Mouse (Mus musculus) gastrocnemius, postnatal 36 days (tissue): ENCODE measurements around the gene Asic2. TPM values are rescaled to one million over a fixed set of nuclear protein-coding genes. Genes with fewer than 3 reads are reported as not detected.

Source experiments
- DNase-seq, 2 experiments: peaks; one replicate each; pipeline ENCODE4 v3.0.0; 2022
- intact Hi-C: fragments of 180-260 bp; cut with DNase I; formaldehyde crosslinking; loops from one replicate; pipeline ENCODE4 v1.15.1; 2025
- total RNA-seq, 2 experiments: library from RNA; stranded (reverse); gene quantifications; 2 replicates each; pipeline ENCODE4 v1.2.3; 2021

Asic2 gene
- total RNA-seq, 2 experiments from 2014 or later: 0.10 TPM; not detected in 1

DNA sequence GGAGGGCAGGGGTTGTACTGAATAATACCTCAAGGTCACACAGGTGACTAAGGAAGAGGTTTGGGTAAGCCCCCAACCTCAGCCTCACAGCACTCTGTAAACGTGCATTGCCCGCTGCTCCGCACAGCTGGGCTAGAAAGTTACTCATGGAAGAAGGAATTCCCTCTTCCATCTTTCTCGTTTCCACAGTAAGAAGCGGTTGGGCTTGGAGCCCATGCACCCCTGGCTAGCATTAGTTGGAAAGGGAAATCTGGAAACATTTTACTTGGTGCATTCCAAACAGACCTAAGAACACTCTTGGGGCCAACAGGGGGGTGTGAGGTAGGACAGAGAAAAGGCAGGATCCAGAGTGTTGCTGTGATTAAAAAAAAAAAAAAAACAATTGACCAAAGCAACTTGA lies 203.0 kb downstream of the Asic2 start:
- no peak for DNase-seq
- intact Hi-C loops: no loop called here

DNA sequence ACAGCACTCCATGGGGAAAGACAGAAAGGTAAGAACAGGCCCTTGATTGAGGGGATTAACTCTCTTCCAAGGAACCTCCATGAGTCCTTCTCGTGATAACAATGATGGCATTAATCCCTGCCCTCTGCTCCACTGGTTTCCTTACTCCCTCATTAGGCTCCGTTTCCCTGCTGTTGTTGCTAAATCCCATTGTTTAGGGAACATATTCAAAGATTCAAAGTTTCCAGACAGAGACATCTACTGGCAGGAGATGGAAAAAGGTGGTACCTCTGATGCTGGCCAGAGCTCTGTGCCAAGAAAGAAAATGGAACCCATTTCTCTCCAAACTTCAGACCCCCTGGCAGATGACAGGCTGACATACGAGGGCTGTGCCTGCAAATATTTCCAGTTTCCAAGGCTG lies 203.5 kb downstream of the Asic2 start:
- intact Hi-C loops: no loop called here
- no peak for DNase-seq

DNA sequence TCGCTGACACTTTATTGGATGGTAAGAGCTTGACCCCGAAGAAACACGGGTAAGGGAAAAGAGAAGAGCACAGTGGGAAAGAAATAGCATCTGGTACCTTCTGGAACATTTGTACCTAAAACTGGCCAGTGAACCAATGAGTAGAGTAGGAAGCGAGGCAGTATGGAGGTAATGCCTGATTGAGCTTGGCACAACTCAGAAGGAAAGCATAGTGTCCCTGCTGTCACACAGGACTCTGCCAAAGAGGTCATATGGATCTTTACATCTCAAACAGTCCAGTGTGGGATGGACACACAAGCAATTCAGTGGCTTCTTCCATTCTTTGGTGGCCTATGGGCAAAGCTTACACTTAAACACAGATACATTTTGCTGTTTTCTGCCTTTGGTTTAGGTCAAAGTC lies 211.0 kb downstream of the Asic2 start:
- no peak for DNase-seq
- intact Hi-C loops: no loop called here

DNA sequence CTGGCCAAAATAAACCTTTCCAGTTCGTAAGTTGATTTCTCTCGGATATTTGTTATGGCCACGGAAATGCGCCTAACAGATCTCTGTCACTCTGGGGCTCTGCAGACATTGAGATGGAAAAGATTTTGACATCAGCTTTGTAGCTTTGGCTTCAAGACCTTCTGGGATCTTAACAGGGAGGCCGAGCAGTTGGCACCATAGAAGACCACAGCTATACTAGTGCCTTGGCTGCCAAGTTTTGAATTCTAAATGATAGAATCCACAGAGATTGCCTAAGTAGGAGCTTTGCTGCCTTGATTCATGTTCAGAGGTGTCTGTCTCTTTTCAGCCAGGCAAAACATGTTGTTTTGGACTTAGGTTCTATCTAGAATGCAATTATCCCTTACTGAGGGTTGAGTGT lies 217.4 kb downstream of the Asic2 start:
- DNase-seq: no peak
- intact Hi-C loops: no loop called here

DNA sequence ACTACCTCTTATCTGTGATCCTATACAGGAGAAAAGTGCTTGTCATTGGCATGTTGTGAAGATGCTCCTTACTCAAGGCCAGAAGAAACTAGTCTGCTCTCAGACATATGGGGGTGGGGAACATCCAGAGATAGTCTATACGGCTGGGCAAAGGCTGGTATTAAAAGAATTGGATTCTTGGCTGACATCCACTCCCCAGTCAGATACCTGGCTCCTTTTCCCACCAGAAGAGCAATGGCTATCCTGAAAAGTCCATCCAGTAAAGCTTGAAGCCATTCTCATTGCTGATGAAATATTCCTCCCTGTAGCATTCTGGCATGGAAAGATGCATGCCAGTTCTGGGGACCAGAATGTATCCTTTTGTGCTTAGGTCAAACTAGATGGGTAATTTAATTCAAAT lies 218.2 kb downstream of the Asic2 start:
- intact Hi-C loops: no loop called here
- no peak for DNase-seq

DNA sequence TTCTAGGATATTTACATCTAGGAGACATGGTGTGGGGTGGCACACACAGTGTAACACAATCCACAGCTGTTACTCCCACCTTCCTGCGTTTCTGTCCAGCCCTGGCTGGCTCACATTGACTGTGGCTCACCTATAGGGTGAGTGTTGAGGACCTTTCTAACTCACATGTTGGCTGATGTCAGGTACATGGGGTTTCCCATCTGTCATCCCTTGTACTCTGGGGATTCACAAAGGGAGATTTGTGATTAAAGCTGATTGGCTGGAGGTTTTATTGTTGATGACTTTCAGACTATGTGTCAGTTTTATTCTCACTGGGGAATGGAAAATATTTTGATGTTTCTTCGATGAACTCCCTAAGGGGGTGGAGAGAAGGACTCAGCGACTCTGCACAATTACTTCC lies 229.3 kb downstream of the Asic2 start:
- no peak for DNase-seq
- intact Hi-C loops: no loop called here

DNA sequence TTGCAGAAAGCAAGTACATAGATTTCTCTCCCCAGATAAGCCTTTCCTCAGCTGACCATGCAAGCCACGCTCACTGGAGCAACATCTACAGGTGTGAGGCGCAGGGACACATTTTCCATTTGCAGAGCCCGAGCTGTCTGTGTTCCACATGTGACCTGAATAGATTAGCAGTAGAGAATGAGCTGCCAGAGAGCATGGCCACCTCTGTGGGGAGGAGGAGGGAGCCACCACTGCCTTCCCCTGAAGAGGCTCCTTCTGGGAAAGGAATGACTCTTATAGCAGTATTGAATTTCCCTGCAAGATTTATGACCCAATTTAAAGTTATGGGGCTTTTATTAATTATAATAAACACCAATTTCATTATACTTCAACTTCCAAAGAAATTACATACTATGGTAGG lies 230.5 kb downstream of the Asic2 start:
- DNase-seq: no peak
- intact Hi-C loops: no loop called here

DNA sequence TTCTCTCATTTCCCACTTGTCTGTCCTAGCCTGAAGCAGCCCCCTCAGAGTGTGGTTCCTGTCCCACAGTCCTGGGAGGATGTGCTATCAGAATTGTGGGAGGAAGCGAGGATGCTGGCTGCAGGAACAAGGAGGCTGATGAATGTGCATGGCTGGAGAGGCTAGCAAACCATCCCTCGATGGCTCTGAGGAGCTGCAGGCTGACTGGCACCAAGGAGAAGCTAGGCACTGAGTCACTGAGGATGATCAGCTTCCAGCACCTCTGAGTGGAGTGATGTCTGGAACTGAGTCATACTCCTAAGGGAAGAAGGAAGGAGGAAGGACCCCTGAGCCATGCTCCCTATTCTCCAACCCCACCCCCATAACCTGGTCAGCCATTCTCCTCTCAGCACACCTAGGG lies 246.2 kb downstream of the Asic2 start:
- intact Hi-C loops: no loop called here
- no peak for DNase-seq

DNA sequence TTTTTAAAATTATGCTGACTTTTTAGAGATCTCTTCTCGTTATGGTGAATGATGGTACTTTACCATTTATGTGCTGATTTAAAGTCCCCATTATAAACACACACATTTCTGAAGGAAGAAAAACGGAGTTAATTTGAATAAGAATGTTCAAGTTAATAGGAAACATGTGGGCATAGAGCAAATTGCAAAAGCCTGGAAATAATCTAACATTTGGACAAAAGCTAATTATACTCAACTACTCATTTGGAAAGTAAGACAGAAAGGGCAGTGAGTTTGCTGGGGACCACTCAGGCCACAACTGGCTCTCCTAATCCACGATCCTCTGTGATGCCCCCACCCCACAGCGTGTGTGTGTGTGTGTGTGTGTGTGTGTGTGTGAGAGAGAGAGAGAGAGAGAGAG lies 253.5 kb downstream of the Asic2 start:
- no peak for DNase-seq
- intact Hi-C loops: no loop called here

DNA sequence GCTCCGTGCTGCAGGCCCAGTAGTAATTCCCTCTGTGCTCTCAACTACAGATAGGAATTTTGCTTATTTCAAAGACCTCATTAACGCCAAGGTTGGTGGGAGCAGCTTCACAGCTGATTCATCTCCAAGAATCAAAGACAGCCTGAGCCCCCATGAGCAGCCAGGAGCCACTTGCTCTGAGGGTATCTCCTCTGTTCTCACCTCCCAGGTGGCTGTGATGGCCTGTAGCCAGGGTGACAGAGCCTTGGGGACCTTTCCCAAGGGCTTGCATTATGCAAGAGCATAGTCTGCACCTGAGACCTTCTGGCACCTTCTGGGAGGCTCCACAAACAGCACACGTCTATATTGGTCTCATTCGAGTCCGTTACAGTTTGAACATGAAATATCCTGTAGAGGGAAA lies 261.3 kb downstream of the Asic2 start:
- intact Hi-C loops: no loop called here
- DNase-seq: no peak

DNA sequence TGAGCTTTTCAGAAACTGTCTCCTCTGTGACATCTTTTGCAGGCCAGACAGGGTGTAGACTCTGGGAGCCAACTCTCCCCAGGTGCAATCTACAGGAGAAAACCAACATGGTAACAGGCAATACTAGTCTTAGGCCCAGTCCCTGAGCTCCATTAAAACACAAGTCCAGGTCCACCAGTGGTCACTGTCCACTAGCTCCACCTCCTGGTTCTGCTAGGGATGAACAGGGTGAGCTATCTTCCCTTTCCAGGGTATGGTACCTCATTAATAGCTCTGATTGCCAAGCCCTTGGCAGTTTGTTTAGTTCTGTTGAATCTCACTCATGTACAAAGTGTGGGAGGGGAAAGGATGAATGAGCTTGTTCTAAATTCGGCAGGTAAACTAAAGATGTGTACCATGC lies 270.2 kb downstream of the Asic2 start:
- intact Hi-C loops: no loop called here
- no peak for DNase-seq

DNA sequence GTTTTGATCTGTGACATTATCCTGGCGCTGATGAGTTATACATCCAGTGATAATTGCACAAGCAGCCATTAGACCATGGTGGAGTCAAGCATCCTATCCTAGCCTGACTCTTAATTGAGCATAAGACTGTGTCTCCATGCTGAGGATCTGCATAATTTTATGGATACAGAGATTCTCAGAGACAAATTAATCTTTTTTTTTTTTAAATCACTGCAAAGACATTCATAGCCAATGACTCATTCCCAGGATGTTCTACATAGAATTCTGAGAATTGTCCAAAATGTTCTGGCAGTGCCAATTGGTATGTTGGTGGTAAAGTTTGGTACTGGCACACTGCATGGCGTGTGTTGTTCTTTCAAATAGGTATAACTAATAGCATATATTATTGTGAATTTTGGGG lies 272.8 kb downstream of the Asic2 start:
- no peak for DNase-seq
- intact Hi-C loops: no loop called here

DNA sequence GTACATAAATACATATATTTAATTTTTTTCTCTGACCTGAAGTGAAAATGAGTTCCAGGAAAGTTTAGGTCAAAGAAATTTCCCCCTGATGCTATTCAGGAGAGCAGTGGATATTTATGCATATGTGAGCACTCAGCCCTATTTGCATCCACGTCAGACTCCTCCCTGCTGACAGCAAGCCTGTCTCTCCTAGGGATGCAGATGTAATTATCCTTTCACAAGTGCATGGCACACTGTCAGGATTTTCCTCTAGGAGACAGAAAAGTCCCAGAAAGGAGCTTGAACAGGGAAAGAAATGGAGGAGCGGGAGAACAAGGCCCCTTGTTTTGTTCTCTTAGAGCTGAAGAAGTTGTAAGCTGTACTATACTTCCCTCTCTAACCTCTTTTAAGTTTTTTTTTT lies 287.7 kb downstream of the Asic2 start:
- intact Hi-C loops: no loop called here
- DNase-seq: no peak

DNA sequence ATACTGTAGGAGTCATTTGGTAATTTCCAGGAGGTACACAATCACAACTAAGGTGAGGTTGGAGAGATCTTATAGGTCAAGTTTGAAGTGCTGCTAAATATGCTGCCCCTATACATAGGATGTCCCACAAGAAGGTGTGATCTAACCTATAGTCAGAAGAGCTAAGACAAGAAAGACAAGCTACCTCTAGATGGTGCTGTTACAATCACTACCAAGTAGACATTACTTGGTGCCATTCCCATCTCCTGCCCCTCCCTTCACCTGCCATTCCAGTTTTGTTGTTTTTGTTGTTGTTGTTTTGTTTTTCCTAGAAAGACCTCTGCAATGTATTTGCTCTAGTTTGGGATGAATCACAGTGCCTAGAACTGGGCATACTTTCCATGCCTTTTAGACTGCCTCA lies 296.5 kb downstream of the Asic2 start:
- intact Hi-C loops: no loop called here
- DNase-seq: no peak

DNA sequence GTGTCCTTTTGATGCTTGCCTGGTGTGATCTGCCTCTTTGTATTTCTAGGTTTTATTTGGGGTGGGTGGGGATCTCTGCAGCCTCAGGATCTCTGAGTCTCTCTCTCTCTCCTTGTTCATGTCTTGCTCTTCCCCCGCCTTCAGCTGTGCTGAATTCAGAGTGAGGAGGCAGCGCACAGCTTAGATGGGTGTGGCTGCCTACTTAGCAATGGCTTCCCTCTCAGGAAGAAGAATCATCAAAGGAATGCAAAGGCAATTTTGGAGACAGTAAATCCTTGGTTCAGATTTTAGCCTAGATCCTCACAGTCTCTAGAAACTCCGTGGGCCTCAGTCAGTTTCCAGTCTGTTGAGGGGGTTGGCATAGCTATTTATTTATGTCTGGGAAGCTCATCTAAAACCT lies 297.8 kb downstream of the Asic2 start:
- intact Hi-C loops: no loop called here

DNA sequence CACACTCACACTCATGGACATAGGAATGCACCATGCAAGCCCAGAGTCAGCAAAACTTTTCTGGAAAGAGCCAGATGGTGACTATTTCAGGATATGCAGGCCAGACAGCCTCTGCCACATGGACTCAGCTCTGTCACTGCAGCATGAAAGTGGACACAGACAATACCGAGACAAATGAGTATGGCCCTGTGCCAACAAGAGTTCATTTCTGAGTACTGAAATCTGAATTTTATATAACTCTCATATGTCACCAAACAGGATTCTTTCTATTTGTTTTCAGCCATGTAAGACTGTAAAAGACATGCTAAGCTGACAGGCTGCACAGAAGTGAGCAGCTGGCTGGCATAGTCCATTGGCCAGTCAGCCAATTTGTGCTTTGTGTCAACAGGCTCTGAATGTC lies 309.4 kb downstream of the Asic2 start:
- DNase-seq: no peak
- intact Hi-C loops: no loop called here

More for the DNA sequence above, 297.8 kb downstream of the Asic2 start:
- DNase-seq: no peak

DNA sequence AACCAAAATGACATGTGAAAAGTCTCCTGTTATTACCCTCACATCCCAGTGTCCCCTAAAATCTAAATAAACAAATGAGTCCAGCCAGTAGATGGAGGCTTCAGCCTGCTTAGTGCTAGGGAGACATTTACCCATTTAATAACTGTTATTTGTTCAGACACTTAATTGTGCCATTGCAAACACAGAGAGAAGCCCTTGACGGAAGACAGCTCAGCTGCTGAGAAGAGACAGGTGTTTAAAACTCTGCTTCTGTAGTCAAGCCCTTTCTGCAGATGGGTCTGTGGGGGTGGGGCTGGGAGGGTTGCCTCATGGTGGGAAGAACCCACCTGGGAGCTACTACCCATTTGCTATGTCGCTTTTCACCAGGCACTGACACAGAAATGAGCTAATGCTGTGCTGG lies 311.1 kb downstream of the Asic2 start:
- no peak for DNase-seq
- intact Hi-C loops: no loop called here

DNA sequence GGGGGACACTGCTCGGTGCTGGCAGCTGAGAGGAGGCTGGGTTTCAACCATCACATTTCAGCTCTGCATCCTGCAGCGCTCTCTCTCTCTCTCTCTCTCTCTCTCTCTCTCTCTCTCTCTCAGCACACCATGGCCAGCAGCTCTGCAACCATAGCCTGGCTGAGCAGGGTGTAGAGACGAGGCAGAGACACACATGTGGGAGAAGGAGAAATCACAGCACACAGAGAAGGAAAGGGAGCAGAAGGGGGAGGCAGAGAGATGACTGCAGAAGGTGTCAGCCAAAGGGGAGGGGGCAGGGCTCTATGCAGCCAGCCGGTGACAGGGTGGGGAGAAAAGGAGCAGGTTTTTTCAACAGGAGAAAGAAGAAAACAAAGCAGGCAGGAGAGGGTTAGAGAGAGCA lies 320.4 kb downstream of the Asic2 start:
- no peak for DNase-seq
- intact Hi-C loops: no loop called here

DNA sequence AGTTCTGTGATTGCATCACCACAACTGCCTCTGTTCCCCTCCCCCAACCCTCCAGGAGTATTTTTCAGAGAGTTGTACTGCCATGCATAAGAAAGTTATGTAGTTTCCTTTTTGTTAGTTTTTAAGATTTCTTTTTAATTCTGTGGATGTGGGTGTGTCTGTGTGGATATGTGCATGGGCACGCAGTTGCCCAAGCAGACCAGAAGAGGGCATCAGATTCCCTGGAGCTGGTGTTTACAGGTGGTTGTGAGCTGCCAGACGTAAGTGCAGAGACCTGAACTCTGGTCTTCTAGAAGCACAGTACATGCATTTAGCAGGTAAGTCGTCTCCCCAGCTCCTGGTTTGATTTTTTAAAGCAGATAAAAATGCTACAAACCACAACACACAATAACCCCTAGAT lies 322.7 kb downstream of the Asic2 start:
- intact Hi-C loops: no loop called here
- DNase-seq: no peak

DNA sequence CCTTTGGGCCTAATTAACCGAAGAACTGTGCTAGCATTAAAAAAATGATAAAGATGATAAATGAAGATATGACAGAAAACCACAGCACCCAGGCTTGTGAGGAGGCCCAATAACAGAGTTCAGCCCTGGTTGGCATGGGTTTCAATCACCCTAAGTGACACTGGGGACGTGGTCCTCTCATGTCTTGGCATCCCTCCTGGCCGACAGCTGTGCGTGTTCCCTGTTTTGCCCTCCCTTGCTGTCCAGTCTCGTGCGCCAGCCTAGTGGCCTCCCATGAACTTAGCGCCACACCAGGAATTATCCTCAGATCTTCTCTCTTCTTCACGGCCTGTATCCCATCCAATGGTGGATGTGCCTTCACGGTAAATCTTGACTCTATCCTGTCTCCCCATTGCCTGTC lies 331.9 kb downstream of the Asic2 start:
- no peak for DNase-seq
- intact Hi-C loops: loop anchor here (5.0 to 10.0 kb wide), 2 partner anchors 338 to 541 kb away; no protein-coding TSS in a partner anchor

DNA sequence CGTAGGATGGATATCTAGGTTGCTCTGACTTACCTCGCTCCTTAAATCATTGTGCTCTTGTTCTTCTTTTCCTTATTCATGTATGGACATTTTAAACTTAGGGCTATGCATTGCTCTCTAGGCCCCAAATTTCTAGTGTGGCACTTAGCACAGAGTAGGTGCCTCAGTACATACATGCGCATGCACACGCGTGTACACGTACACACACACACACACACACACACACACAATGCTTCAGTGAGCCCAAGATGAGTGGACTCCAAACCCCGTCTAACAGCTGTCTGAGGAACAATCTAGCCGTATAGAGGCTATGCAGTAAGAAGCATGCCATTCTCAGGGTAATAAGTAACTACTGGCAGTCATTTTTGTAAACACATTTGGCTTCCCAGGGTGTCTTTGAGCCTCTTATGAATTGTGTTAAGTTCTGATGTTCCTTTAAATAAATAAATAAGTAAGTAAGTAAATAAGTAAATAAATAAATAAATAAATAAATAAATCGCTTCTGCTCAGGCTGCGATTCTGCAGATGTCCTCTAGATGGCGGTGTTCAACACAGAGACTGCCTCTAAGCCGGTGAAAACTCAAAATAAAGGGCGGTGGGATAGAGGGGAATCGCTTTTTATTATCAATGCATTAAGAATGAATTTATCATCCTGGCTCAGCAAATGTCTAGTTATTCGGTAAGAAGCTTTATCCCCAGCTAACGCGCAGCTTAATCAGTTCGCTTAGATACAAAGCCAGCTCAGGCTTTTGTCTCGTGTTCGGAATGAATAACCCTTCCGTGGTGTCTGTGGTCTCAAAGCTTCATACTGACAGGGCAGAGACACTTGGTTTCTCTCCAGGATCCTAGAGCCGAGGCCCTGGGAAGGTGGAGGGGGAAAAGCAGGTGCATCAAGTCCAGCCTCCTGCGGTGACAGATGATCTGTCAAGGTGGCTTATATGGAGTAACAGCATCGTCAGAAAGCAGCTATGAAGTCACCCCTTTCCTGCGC lies 333.6 kb downstream of the Asic2 start:
- intact Hi-C loops: loop anchor here (5.0 to 10.0 kb wide), 2 partner anchors 340 to 543 kb away; no protein-coding TSS in a partner anchor

DNA sequence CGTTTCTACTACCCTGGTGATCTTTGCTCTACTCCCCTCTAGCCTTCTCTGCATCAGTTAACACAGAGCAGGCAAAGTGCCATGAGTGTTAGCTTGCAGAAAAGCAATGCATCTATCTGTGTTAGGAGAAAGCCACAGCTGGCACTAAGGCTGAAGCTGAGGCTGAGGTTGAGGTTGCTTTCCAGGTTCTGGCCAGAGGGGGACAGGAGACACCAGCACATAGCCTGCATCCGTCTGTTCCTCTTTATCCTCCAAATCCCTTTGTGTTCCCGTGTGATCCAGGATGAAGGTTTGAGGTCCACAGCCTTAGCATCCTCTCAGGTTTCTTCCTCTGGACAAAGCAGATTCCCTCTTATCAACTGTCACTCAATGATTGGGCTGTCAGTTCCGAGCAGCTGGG lies 343.1 kb downstream of the Asic2 start:
- DNase-seq: no peak
- intact Hi-C loops: no loop called here

More for the DNA sequence above, 333.6 kb downstream of the Asic2 start:
- DNase-seq: no peak
